Mouse (Mus musculus) kidney, postnatal 0 days (tissue): ENCODE results near the gene 2210017I01Rik. TPM values are rescaled to one million over a fixed set of nuclear protein-coding genes. Genes with fewer than 3 reads are reported as not detected.

Experiments used
- ATAC-seq: fragments of 200-750 bp; cut with Nextera tagmentation; replicated peaks from 2 replicates; pipeline ENCODE4 v1.8.0; 2017; ENCODE audit warnings: low read depth, moderate number of reproducible peaks, moderate TSS enrichment, moderate library complexity; ENCODE audit not compliant: low FRiP score
- DNase-seq: peaks from one replicate; pipeline ENCODE4 v3.0.0-alpha.2; 2016; ENCODE audit warnings: low spot score
- H3K27ac ChIP-seq: fragments of 300-500 bp; sonication (generic); 2 replicates; pipeline ENCODE4 v1.5.1; 2014; ENCODE audit warnings: mild to moderate bottlenecking
- H3K27me3 ChIP-seq: fragments of 300-500 bp; sonication (generic); 2 replicates; pipeline ENCODE4 v1.6.1; 2014; ENCODE audit warnings: low read length, mixed read lengths; ENCODE audit not compliant: insufficient read depth
- H3K36me3 ChIP-seq: fragments of 300-500 bp; sonication (generic); 2 replicates; pipeline ENCODE4 v1.6.1; 2014; ENCODE audit warnings: low read length, mixed read lengths; ENCODE audit not compliant: insufficient read depth
- H3K4me1 ChIP-seq: fragments of 300-500 bp; sonication (generic); replicated peaks from 2 replicates; pipeline ENCODE4 v1.6.1; 2014; ENCODE audit warnings: antibody characterized with exemption, low read length, mixed read lengths; ENCODE audit not compliant: insufficient read depth
- H3K4me2 ChIP-seq: fragments of 300-500 bp; sonication (generic); 2 replicates; pipeline ENCODE4 v1.6.1; 2014; ENCODE audit warnings: mild to moderate bottlenecking, low read length, moderate library complexity, mixed read lengths
- H3K4me3 ChIP-seq: fragments of 300-500 bp; sonication (generic); replicated peaks from 2 replicates; pipeline ENCODE4 v1.5.1; 2014; ENCODE audit warnings: low read depth, low read length
- H3K9ac ChIP-seq: fragments of 300-500 bp; sonication (generic); 2 replicates; pipeline ENCODE4 v1.6.1; 2014; ENCODE audit warnings: low read depth, low read length
- H3K9me3 ChIP-seq: fragments of 300-500 bp; sonication (generic); replicated peaks from 2 replicates; pipeline ENCODE4 v1.6.1; 2016; ENCODE audit warnings: low read length, inconsistent platforms, mixed read lengths
- CTCF ChIP-seq: IDR thresholded peaks from 2 replicates; pipeline ENCODE4 v1.5.1; 2016; ENCODE audit warnings: antibody characterized with exemption, low read depth, mild to moderate bottlenecking, moderate library complexity
- WGBS: fragments of 180-500 bp; shearing (Covaris S2); extraction: QIAGEN DNeasy Blood & Tissue Kit; methylation state at CpG from one replicate; pipeline ENCODE4 v1.1.7; 2014; 5-methylcytosine and 5-hydroxymethylcytosine counted together
- polyA plus RNA-seq: library from polyadenylated mRNA; unstranded; fragments of >200 nt; fragmentation: Nextera tagmentation; extraction: Ambion mirVana; gene quantifications from 2 replicates; pipeline ENCODE4 v1.2.1, GENCODE M21; 2015

The 2210017I01Rik gene
- polyA plus RNA-seq, 1 experiment from 2014 or later: not detected

GRCm38 (mm10) chr3:92587190-92587589, 20.1 kb downstream of the 2210017I01Rik start:
- no peak overlapping the region for H3K4me3 ChIP-seq
- no peak for ATAC-seq
- WGBS: 68% methylated on average over 3 of the region's 3 CpGs
- H3K4me1 ChIP-seq: no peaks in the 10 kb centered on the region
- H3K36me3 ChIP-seq: no peaks in the 10 kb centered on the region
- no peak overlapping the region for H3K9ac ChIP-seq
- no peak overlapping the region for H3K27ac ChIP-seq
- TF ChIP-seq CTCF: no peak
- no peak overlapping the region for H3K4me2 ChIP-seq
- no peak for DNase-seq
- H3K27me3 ChIP-seq: no peaks in the 10 kb centered on the region
- H3K9me3 ChIP-seq: no peaks in the 10 kb centered on the region

DNA sequence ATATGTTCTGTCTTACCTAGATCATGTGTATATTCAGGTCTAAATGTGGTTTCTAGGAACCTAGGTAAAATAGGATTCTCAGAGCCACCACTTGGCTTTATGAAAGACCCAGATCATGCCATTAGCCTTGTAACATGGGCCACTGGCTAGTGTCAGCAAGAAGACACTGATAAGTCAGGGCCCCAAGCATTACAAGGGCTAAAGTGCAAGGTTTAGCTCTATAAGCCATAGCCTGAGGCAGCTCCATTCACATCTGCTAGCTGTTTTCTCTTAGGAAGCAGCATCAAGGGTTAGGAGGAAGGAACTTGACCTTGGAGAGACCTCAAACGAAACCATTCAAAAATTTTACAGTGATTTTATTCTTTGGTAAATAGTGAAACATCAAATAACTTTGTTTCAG, 22.2 kb downstream of the 2210017I01Rik start:
- H3K36me3 ChIP-seq: no peaks in the 10 kb centered on the region
- DNase-seq (no peak), ATAC-seq (no peak)
- H3K9me3 ChIP-seq: no peaks in the 10 kb centered on the region
- H3K4me3 ChIP-seq: no peak overlapping the region
- no peak overlapping the region for H3K9ac ChIP-seq
- H3K27me3 ChIP-seq: no peaks in the 10 kb centered on the region
- no peaks in the 10 kb centered on the region for H3K4me1 ChIP-seq
- no peak overlapping the region for H3K27ac ChIP-seq
- 50% methylated on average over 1 of the region's 1 CpGs for WGBS
- TF ChIP-seq CTCF: no peak
- H3K4me2 ChIP-seq: no peak overlapping the region

- ATAC-seq: no peak
- no peak for DNase-seq
- WGBS: 51% methylated on average over 3 of the region's 3 CpGs
Observed at GRCm38 (mm10) chr3:92583164-92583826, 24.0 kb downstream of the 2210017I01Rik start.

GRCm38 (mm10) chr3:92579508-92579907, 27.8 kb downstream of the 2210017I01Rik start:
- no peak for TF ChIP-seq CTCF
- Histone ChIP-seq H3K27ac (no peak overlapping the region), H3K9ac (no peak overlapping the region), H3K4me1 (no peaks in the 10 kb centered on the region), H3K27me3 (no peaks in the 10 kb centered on the region), H3K9me3 (no peaks in the 10 kb centered on the region), H3K4me3 (no peak overlapping the region), H3K36me3 (no peaks in the 10 kb centered on the region), H3K4me2 (no peak overlapping the region)
- WGBS: 81% methylated on average over 1 of the region's 1 CpGs
- no peak for ATAC-seq
- DNase-seq: no peak

More at GRCm38 (mm10) chr3:92583164-92583826, 24.0 kb downstream of the 2210017I01Rik start:
- no peak for TF ChIP-seq CTCF
- no peak overlapping the region for H3K27ac ChIP-seq
- no peaks in the 10 kb centered on the region for H3K36me3 ChIP-seq
- H3K4me1 ChIP-seq: no peaks in the 10 kb centered on the region
- no peak overlapping the region for H3K9ac ChIP-seq
- no peaks in the 10 kb centered on the region for H3K27me3 ChIP-seq
- no peaks in the 10 kb centered on the region for H3K9me3 ChIP-seq
- H3K4me2 ChIP-seq: no peak overlapping the region
- no peak overlapping the region for H3K4me3 ChIP-seq

DNA sequence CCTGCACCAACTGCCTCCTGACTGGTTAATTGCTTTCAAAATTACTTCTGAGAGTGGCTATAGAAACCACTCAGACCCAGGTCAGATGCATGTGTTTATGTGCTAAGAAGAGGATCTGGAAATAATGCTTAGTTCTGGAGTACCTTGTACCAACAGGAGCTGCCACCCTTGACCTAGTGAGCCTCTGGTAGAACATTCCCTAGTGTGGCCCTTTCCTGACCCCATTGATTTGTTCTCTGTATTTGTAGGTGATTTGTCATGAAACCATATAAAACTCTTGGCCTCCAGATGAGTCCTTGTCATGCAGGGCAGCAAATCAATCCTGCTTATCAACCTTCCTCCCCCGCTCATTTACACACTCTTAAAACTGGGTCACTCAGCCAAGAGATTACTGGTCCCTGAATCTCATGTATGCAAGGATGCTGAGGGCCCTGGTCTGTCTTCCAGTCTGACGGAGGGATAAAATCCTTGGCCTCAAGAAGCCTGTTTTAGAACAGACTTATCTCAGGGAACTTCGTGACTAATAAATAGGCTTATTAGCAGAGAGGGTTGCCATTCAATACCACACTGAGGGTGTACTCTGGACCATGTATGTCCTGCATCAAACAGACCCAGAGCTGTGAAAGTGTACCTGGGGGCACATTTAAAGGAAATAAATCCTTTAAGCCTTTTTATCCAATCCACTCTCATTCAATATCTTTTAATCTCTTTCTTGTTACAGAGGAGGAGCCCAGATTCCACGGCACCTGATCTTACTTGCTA, 28.5 kb downstream of the 2210017I01Rik start:
- no peaks in the 10 kb centered on the region for H3K9me3 ChIP-seq
- 59% methylated on average over 4 of the region's 4 CpGs for WGBS
- H3K4me3 ChIP-seq: no peak overlapping the region
- H3K27ac ChIP-seq: no peak overlapping the region
- no peak for TF ChIP-seq CTCF
- H3K4me1 ChIP-seq: no peaks in the 10 kb centered on the region
- no peak overlapping the region for H3K4me2 ChIP-seq
- no peaks in the 10 kb centered on the region for H3K36me3 ChIP-seq
- no peak overlapping the region for H3K9ac ChIP-seq
- H3K27me3 ChIP-seq: no peaks in the 10 kb centered on the region
- no peak for ATAC-seq
- DNase-seq: no peak

DNA sequence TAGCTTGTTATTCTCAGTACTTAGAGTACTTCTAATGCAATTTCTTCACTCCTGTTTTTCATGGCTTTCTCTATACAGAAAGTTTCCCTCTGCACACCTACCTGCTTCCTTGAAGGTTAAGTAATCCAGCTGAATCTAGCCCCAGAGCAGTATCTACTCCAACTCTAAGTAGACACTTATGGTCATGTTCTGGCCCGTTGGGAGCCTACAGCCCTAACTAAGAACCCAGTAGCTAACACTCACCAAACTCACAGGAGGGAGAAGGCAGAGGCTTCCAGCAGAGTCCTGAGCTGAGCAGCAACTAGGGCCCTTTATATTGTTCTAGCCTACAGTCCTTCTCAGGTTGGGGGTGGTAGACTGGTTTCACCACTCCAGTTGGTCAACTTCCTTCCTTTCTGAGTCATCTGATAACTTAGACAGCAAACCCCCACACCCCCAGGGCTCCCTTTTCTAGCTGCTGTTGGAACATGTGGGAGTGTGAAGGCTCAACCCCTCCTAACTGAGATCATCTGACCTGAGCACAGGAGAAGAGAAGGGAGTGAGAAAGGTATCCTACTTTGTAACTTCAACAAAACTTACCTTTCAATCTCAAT, 33.7 kb downstream of the 2210017I01Rik start, which contains the start of gene Ivl:
Ivl (minus strand) TSS at position 287 of the 593 bp plus-strand sequence.
- H3K4me1 ChIP-seq: 0 out of 2 replicates have a peak, but pooled peaks cover 3% of the 10 kb centered on the region
- WGBS: 86% methylated on average over 1 of the region's 1 CpGs
- no peaks in the 10 kb centered on the region for H3K9me3 ChIP-seq
- no peak within 1 kb of the TSS for H3K4me2 ChIP-seq
- ATAC-seq: no peak
- no peak within 1 kb of the TSS for H3K27ac ChIP-seq
- no peak for DNase-seq
- no peak within 1 kb of the TSS for H3K9ac ChIP-seq
- no peaks in the 10 kb centered on the region for H3K27me3 ChIP-seq
- H3K4me3 ChIP-seq: no peak within 1 kb of the TSS
- no peak for TF ChIP-seq CTCF
- no peaks in the 10 kb centered on the region for H3K36me3 ChIP-seq
